Mouse (Mus musculus) v-Abl transformed pro-B cells (cell line): ENCODE data around the gene Mfap4.

ENCODE experiments used
- in situ Hi-C, 2 experiments: fragments of 400-800 bp; cut with MboI; formaldehyde crosslinking; loops; one replicate each; pipeline ENCODE4 v1.15.1; 2025; ENCODE audit not compliant: unreplicated experiment in 2 of 2

Mfap4 gene

GRCm38 (mm10) chr11:61484613-61485540 is at the start of gene Mfap4:
Gene Mfap4, plus strand, starts transcription at chr11:61485431.
- in situ Hi-C loops: no loop called here

GRCm38 (mm10) chr11:61436298-61436697 is 48.9 kb upstream of the Mfap4 start:
- in situ Hi-C loops: no loop called here

GRCm38 (mm10) chr11:61439170-61439569 is 46.1 kb upstream of the Mfap4 start:
- in situ Hi-C loops: no loop called here

- in situ Hi-C loops: no loop called here
Observed at GRCm38 (mm10) chr11:61440416-61440815, 44.8 kb upstream of the Mfap4 start.

- in situ Hi-C loops: no loop called here
Observed at GRCm38 (mm10) chr11:61441670-61442069, 43.6 kb upstream of the Mfap4 start.

GRCm38 (mm10) chr11:61443807-61444206 is 41.4 kb upstream of the Mfap4 start:
- in situ Hi-C loops: no loop called here

GRCm38 (mm10) chr11:61447296-61447695 is 37.9 kb upstream of the Mfap4 start:
- in situ Hi-C loops: no loop called here

- in situ Hi-C loops: no loop called here
Observed at GRCm38 (mm10) chr11:61448041-61448440, 37.2 kb upstream of the Mfap4 start.

GRCm38 (mm10) chr11:61448599-61449225 is 36.5 kb upstream of the Mfap4 start:
- in situ Hi-C loops: no loop called here

- in situ Hi-C loops: loop anchor here in 1 of 2 experiments (5.0 kb wide), 1 partner anchor 32 kb away; no protein-coding TSS in a partner anchor
Observed at GRCm38 (mm10) chr11:61449499-61450292, 35.5 kb upstream of the Mfap4 start.

- in situ Hi-C loops: no loop called here
Observed at GRCm38 (mm10) chr11:61464071-61464470, 21.2 kb upstream of the Mfap4 start.

GRCm38 (mm10) chr11:61465422-61465821 is 19.8 kb upstream of the Mfap4 start:
- in situ Hi-C loops: no loop called here

- in situ Hi-C loops: no loop called here
Observed at GRCm38 (mm10) chr11:61468534-61468933, 16.7 kb upstream of the Mfap4 start.

GRCm38 (mm10) chr11:61469317-61469917 is 15.8 kb upstream of the Mfap4 start:
- in situ Hi-C loops: no loop called here

GRCm38 (mm10) chr11:61470880-61471279 is 14.4 kb upstream of the Mfap4 start:
- in situ Hi-C loops: no loop called here

- in situ Hi-C loops: no loop called here
Observed at GRCm38 (mm10) chr11:61473630-61474029, 11.6 kb upstream of the Mfap4 start.

- in situ Hi-C loops: no loop called here
Observed at GRCm38 (mm10) chr11:61476786-61477382, 8.3 kb upstream of the Mfap4 start.

- in situ Hi-C loops: no loop called here
Observed at GRCm38 (mm10) chr11:61477566-61478508, 7.4 kb upstream of the Mfap4 start.

GRCm38 (mm10) chr11:61478788-61479187 is 6.4 kb upstream of the Mfap4 start:
- in situ Hi-C loops: no loop called here
